Mouse (Mus musculus): ENCODE results near the gene Stam2. TPM values are rescaled to one million over a fixed set of nuclear protein-coding genes. Genes with fewer than 3 reads are reported as not detected.

The Stam2 gene
- 31.2 and 34.0 TPM in 2 replicates for polyA plus RNA-seq (2016; fragmentation: Nextera tagmentation; extraction: Ambion mirVana)

DNA sequence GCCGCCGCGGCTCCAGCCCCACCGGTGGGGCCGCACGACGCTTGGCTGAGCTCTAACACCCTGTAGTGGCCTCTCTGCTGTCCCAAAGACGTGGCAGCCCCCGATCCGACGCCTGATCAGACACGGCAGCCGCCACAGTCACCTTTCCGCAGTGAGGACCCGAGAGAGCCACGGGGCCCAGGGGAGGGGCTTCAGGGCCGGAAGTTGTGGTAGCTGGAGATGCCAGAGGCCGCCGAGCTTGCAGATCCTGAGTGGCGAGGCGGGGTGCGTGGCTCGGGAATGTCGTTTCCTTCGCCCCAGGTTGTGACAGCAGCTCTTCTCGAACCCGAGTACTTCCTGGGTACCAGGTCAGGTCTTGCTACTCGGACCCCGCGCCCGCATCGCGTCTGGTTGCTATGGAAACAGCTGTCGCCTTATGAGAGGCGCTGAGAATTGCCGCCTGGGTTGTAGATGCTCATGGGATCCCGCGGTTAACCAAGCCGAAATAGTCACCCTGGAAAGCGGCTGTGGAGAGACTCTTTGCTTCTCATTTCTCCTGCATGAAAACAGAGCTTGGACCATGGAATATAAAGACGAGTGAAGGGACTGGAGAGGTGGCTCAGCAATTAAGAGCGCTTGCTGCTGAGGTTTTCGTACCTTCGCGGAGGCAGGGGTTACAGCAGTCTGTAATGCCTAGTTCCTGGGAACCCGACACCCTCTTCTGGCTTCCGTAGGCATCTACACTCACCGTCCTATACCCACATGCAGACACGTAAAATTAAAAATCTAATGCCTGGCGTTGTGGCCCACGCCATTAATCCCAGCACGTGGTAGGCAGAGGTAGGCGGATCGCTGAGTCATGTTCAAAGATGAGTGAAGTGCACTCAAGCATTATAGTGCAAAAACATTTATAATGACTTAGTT is at the start of gene Stam2:
Stam2 (minus strand) TSS at position 26 of the 903 bp plus-strand sequence.
- Histone ChIP-seq H3K36me3 (replicated peaks) (peaks cover 11% of the 10 kb centered on the region), H3K9me3 (no peaks in the 10 kb centered on the region; the same call in 1 of the 2 replicates), H3K27ac (peak within 1 kb of the TSS; percentile 100), H3K27me3 (ENCODE audit: poor library complexity, severe bottlenecking) (no peaks in the 10 kb centered on the region), H3K4me1 (peaks cover 19% of the 10 kb centered on the region), H3K4me3 (peak within 1 kb of the TSS; percentile 86)
- DNase-seq (ENCODE audit: extremely low spot score, low spot score), result peak; percentile 91
- 8% methylated on average over 54 of the region's 54 CpGs for WGBS

- no peak for DNase-seq (ENCODE audit: extremely low spot score, low spot score)
- H3K4me1 ChIP-seq, result peaks cover 5% of the 10 kb centered on the region
- 73% methylated on average over 3 of the region's 3 CpGs for WGBS
- H3K4me3 ChIP-seq, result no peak overlapping the region
- no peaks in the 10 kb centered on the region for H3K27me3 ChIP-seq (ENCODE audit: poor library complexity, severe bottlenecking)
- no peak overlapping the region for H3K27ac ChIP-seq
- H3K36me3 ChIP-seq (replicated peaks), result no peaks in the 10 kb centered on the region
- H3K9me3 ChIP-seq, result no peaks in the 10 kb centered on the region
Observed at GRCm38 (mm10) chr2:52785106-52785721, 43.1 kb upstream of the Stam2 start.

GRCm38 (mm10) chr2:52779987-52780386 is 37.9 kb upstream of the Stam2 start:
- Histone ChIP-seq H3K27ac (no peak overlapping the region), H3K36me3 (replicated peaks) (no peaks in the 10 kb centered on the region), H3K9me3 (no peaks in the 10 kb centered on the region), H3K4me1 (peaks cover under 1% of the 10 kb centered on the region; the same call in 1 of the 2 replicates), H3K4me3 (no peak overlapping the region), H3K27me3 (ENCODE audit: poor library complexity, severe bottlenecking) (no peaks in the 10 kb centered on the region)
- 89% methylated on average over 10 of the region's 10 CpGs for WGBS
- DNase-seq (ENCODE audit: extremely low spot score, low spot score), result no peak

DNA sequence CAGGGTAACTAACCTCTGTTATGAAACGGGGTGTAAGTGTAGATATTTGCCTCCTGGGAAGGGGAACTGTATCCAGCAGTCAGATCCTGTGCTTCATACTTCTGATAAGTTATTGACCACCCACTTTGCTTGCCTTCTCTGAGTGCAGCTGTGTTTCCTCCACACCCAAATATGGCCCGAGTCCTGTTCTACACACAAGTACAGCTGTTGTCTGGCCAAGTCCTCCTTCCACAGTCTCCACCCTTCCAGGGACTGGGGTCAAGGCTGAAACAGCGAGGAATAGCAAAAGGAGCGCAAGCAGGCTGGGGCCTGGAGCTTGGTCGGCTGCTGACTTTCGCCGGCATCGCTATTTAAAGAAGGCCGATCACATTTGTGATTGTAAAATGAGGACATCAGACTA is 37.3 kb upstream of the Stam2 start:
- no peak for DNase-seq (ENCODE audit: extremely low spot score, low spot score)
- H3K27ac ChIP-seq, result no peak overlapping the region
- H3K9me3 ChIP-seq, result no peaks in the 10 kb centered on the region
- no peaks in the 10 kb centered on the region for H3K4me1 ChIP-seq
- H3K27me3 ChIP-seq (ENCODE audit: poor library complexity, severe bottlenecking), result no peaks in the 10 kb centered on the region
- H3K4me3 ChIP-seq, result no peak overlapping the region
- 92% methylated on average over 9 of the region's 9 CpGs for WGBS
- no peaks in the 10 kb centered on the region for H3K36me3 ChIP-seq (replicated peaks)

GRCm38 (mm10) chr2:52777839-52778238 is 35.8 kb upstream of the Stam2 start:
- H3K4me3 ChIP-seq, result no peak overlapping the region
- H3K9me3 ChIP-seq, result no peaks in the 10 kb centered on the region
- H3K4me1 ChIP-seq, result peaks cover 2% of the 10 kb centered on the region; the same call in 1 of the 2 replicates
- H3K27me3 ChIP-seq (ENCODE audit: poor library complexity, severe bottlenecking), result no peaks in the 10 kb centered on the region
- H3K27ac ChIP-seq, result no peak overlapping the region
- no peak for DNase-seq (ENCODE audit: extremely low spot score, low spot score)
- 59% methylated on average over 2 of the region's 2 CpGs for WGBS
- no peaks in the 10 kb centered on the region for H3K36me3 ChIP-seq (replicated peaks)

GRCm38 (mm10) chr2:52774373-52774772 is 32.3 kb upstream of the Stam2 start:
- Histone ChIP-seq H3K4me1 (peaks cover 5% of the 10 kb centered on the region; the same call in 1 of the 2 replicates), H3K27ac (no peak overlapping the region), H3K27me3 (ENCODE audit: poor library complexity, severe bottlenecking) (no peaks in the 10 kb centered on the region), H3K36me3 (replicated peaks) (no peaks in the 10 kb centered on the region), H3K4me3 (no peak overlapping the region), H3K9me3 (no peaks in the 10 kb centered on the region)
- 71% methylated on average over 1 of the region's 1 CpGs for WGBS
- DNase-seq (ENCODE audit: extremely low spot score, low spot score), result no peak

DNA sequence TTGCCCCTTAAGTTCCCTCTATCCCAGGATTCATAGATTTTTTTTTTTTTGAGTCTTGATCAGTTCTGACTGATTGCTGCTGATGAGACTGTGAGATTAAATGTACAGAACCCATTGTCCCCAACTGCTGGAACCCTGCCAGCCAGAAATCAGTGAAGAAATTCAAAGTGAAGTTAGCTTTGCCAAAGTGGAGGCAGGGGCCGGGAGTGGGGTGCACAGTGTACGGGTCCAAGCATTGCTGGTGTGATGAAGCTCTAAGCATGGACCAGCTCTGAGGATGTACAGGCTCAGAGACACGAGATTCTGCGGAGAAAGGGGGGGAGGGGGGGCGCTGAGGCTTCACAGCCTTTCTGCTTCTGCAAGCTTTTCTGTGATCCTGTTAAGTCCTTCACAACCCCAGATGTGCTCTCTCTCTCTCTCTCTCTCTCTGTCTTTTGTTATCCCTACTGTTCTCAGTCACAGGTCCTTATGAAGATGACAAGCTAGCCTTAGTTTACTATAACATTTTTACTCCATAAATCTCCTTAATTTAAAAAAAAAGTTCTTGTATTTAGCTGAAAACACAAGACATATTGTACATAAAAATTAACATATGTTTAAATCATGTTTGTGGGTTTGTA is 30.8 kb upstream of the Stam2 start:
- Histone ChIP-seq H3K36me3 (replicated peaks) (no peaks in the 10 kb centered on the region), H3K27ac (no peak overlapping the region), H3K4me3 (no peak overlapping the region), H3K27me3 (ENCODE audit: poor library complexity, severe bottlenecking) (no peaks in the 10 kb centered on the region), H3K4me1 (peaks cover 5% of the 10 kb centered on the region; the same call in 1 of the 2 replicates), H3K9me3 (no peaks in the 10 kb centered on the region)
- no peak for DNase-seq (ENCODE audit: extremely low spot score, low spot score)
- 53% methylated on average over 5 of the region's 5 CpGs for WGBS

DNA sequence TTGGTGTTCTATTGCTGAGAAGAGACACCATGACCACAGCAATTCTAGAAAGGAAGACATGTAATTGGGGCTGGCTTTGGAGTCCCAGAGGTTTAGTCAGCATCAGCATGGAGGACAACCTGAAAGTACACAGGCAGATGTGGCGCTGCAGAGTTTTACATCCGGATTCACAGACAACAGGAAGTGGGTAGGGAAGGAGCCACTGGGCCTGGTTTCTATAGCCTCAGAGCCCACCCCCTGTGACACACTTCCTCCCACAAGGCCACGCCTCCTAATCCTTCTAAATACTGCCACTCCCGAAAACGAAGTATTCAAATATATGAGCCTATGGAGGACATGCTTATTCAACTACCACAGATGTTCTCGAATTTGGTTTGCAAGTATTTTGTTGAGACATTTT is 23.0 kb upstream of the Stam2 start:
- peaks cover 3% of the 10 kb centered on the region; the same call in 1 of the 2 replicates for H3K4me1 ChIP-seq
- peaks cover 3% of the 10 kb centered on the region; the same call in 1 of the 2 replicates for H3K9me3 ChIP-seq
- H3K27ac ChIP-seq, result no peak overlapping the region
- no peaks in the 10 kb centered on the region for H3K36me3 ChIP-seq (replicated peaks)
- H3K27me3 ChIP-seq (ENCODE audit: poor library complexity, severe bottlenecking), result no peaks in the 10 kb centered on the region
- no peak overlapping the region for H3K4me3 ChIP-seq
- WGBS, result 92% methylated on average over 6 of the region's 6 CpGs
- no peak for DNase-seq (ENCODE audit: extremely low spot score, low spot score)

GRCm38 (mm10) chr2:52763891-52764290 is 21.8 kb upstream of the Stam2 start:
- no peak for DNase-seq (ENCODE audit: extremely low spot score, low spot score)
- 92% methylated on average over 14 of the region's 14 CpGs for WGBS
- H3K27ac ChIP-seq, result no peak overlapping the region

DNA sequence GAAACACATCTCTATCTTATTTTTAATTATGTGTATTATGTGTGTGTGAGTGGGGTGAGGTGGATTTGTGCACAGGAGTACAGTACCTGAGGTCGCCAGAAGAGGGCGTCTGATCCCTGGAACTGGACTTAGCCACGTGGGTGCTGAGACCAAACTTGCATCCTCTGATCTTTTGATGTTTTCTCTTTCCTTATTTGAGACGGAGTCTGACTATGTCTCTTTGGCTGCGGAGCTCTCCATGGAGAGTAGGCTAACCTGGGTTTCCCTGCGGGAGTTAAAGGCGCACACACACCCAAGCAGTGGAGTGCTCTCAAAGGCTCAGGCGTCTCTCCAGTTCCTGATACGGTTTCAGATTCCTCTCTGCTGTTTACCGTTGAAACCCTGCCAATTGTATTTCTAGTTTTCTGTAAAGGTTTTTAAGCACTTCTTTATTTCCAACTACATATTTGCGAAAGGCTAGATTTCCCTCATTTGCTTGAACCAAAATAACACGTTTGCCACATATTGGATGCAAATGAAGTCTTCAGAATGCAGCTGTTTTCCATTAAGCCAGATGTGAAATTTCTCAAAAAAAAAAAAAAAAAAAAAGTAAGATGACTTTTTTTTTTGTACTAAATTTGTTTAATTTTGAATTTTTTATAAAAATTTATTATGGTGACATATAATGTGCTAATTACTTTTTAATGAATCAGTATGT is 21.1 kb upstream of the Stam2 start:
- Histone ChIP-seq H3K9me3 (peaks cover 3% of the 10 kb centered on the region; the same call in 1 of the 2 replicates), H3K4me3 (peak overlapping the region; percentile 24; the same call in 1 of the 2 replicates), H3K4me1 (peaks cover 3% of the 10 kb centered on the region; the same call in 1 of the 2 replicates), H3K36me3 (replicated peaks) (no peaks in the 10 kb centered on the region), H3K27me3 (ENCODE audit: poor library complexity, severe bottlenecking) (no peaks in the 10 kb centered on the region), H3K27ac (peak overlapping the region; percentile 48; the same call in 1 of the 2 replicates)
- WGBS, result 23% methylated on average over 12 of the region's 12 CpGs
- DNase-seq (ENCODE audit: extremely low spot score, low spot score), result peak; percentile 82

More at GRCm38 (mm10) chr2:52763891-52764290, 21.8 kb upstream of the Stam2 start:
- peaks cover 3% of the 10 kb centered on the region; the same call in 1 of the 2 replicates for H3K4me1 ChIP-seq
- peaks cover 3% of the 10 kb centered on the region; the same call in 1 of the 2 replicates for H3K9me3 ChIP-seq
- H3K27me3 ChIP-seq (ENCODE audit: poor library complexity, severe bottlenecking), result no peaks in the 10 kb centered on the region
- H3K4me3 ChIP-seq, result no peak overlapping the region
- no peaks in the 10 kb centered on the region for H3K36me3 ChIP-seq (replicated peaks)

GRCm38 (mm10) chr2:52762529-52762928 is 20.4 kb upstream of the Stam2 start:
- Histone ChIP-seq H3K36me3 (replicated peaks) (no peaks in the 10 kb centered on the region), H3K4me1 (peaks cover 3% of the 10 kb centered on the region; the same call in 1 of the 2 replicates), H3K9me3 (peaks cover 3% of the 10 kb centered on the region; the same call in 1 of the 2 replicates), H3K4me3 (no peak overlapping the region), H3K27me3 (ENCODE audit: poor library complexity, severe bottlenecking) (no peaks in the 10 kb centered on the region), H3K27ac (no peak overlapping the region)
- 71% methylated on average over 7 of the region's 7 CpGs for WGBS
- no peak for DNase-seq (ENCODE audit: extremely low spot score, low spot score)

GRCm38 (mm10) chr2:52758627-52759026 is 16.5 kb upstream of the Stam2 start:
- Histone ChIP-seq H3K36me3 (replicated peaks) (no peaks in the 10 kb centered on the region), H3K9me3 (peaks cover 3% of the 10 kb centered on the region; the same call in 1 of the 2 replicates), H3K27ac (no peak overlapping the region), H3K4me1 (peaks cover 17% of the 10 kb centered on the region), H3K4me3 (no peak overlapping the region), H3K27me3 (ENCODE audit: poor library complexity, severe bottlenecking) (no peaks in the 10 kb centered on the region)
- DNase-seq (ENCODE audit: extremely low spot score, low spot score), result peak; percentile 41
- 32% methylated on average over 10 of the region's 10 CpGs for WGBS
